Mouse (Mus musculus) heart, postnatal 10 days (tissue): Measurements from ENCODE around the gene Dpf2. TPM values are rescaled to one million over a fixed set of nuclear protein-coding genes. Genes with fewer than 3 reads are reported as not detected.

Experiments
- DNase-seq, 2 experiments: peaks; one replicate each; pipeline ENCODE4 v3.0.0; 2021
- intact Hi-C: fragments of 180-260 bp; cut with DNase I; formaldehyde crosslinking; loops from one replicate; pipeline ENCODE4 v1.15.1; 2025
- total RNA-seq, 2 experiments: library from RNA; stranded (reverse); gene quantifications; 2 replicates each; pipeline ENCODE4 v1.2.3; 2021

Gene Dpf2
- total RNA-seq, 2 experiments from 2014 or later: 100 to 101 TPM

GRCm38 (mm10) chr19:5846557-5847305, 66.1 kb downstream of the Dpf2 start:
- peak; percentile 91 to 95 for DNase-seq
- intact Hi-C loops: loop anchor here (1.0 kb wide), 1 partner anchor 44 kb away; no protein-coding TSS in a partner anchor

Other genes starting within 250 kb of the Dpf2 start
- gene Sipa1, start 249.3 kb downstream of the Dpf2 start, total RNA-seq: 10 to 100 TPM; 44.2 to 49.6 TPM
- gene Map3k11, start 224.3 kb downstream of the Dpf2 start, total RNA-seq: 10 to 100 TPM; 41.3 to 47.8 TPM
- 10 to 100 TPM; 34.7 to 37.9 TPM for gene Pcnx3, start 224.1 kb downstream of the Dpf2 start, total RNA-seq
- not detected for gene Kcnk7, start 208.6 kb downstream of the Dpf2 start, total RNA-seq
- 100 to 1,000 TPM; 154 to 161 TPM for gene Ehbp1l1, start 186.7 kb downstream of the Dpf2 start, total RNA-seq
- 10 to 100 TPM; 44.0 to 47.7 TPM for gene Fam89b, start 183.4 kb downstream of the Dpf2 start, total RNA-seq
- gene Ltbp3, start 172.1 kb downstream of the Dpf2 start, total RNA-seq: 10 to 100 TPM; 77.0 to 79.2 TPM
- 10 to 100 TPM; 63.4 to 65.7 TPM for gene Scyl1, start 141.6 kb downstream of the Dpf2 start, total RNA-seq
- 10 to 100 TPM; 19.0 to 20.5 TPM for gene Frmd8, start 37.7 kb downstream of the Dpf2 start, total RNA-seq
- gene Slc25a45, start 35.2 kb downstream of the Dpf2 start, total RNA-seq: 1 to 10 TPM; 4.6 to 5.9 TPM
- 1 to 10 TPM; 1.1 to 1.2 TPM for gene Tigd3, start 18.9 kb downstream of the Dpf2 start, total RNA-seq
- gene Cdc42ep2, start 11.8 kb upstream of the Dpf2 start, total RNA-seq: 10 to 100 TPM; 14.0 to 16.0 TPM
- 10 to 100 TPM; 21.1 TPM for gene Pola2, start 51.2 kb upstream of the Dpf2 start, total RNA-seq
- gene Slc22a20, start 73.1 kb upstream of the Dpf2 start, total RNA-seq: not detected
- 10 to 100 TPM; 32.6 to 37.8 TPM for gene Capn1, start 102.9 kb upstream of the Dpf2 start, total RNA-seq
- 10 to 100 TPM; 19.5 TPM for gene Syvn1, start 133.6 kb upstream of the Dpf2 start, total RNA-seq
- gene Mrpl49, start 144.8 kb upstream of the Dpf2 start, total RNA-seq: 10 to 100 TPM; 41.7 to 46.7 TPM
- gene Fau, start 144.8 kb upstream of the Dpf2 start, total RNA-seq: 100 to 1,000 TPM; 738 to 768 TPM
- 10 to 100 TPM; 13.6 to 13.9 TPM for gene Znhit2, start 148.2 kb upstream of the Dpf2 start, total RNA-seq
- 1 to 10 TPM; 2.7 to 2.9 TPM for gene Tm7sf2, start 155.4 kb upstream of the Dpf2 start, total RNA-seq
- 10 to 100 TPM; 36.4 TPM for gene Vps51, start 164.2 kb upstream of the Dpf2 start, total RNA-seq
- gene Tmem262, start 167.0 kb upstream of the Dpf2 start, total RNA-seq: not detected
- gene Gm28374, start 169.2 kb upstream of the Dpf2 start, total RNA-seq: not detected
- gene Zfpl1, start 171.9 kb upstream of the Dpf2 start, total RNA-seq: 10 to 100 TPM; 24.4 to 26.3 TPM
- 1 to 10 TPM; 3.8 to 5.0 TPM for gene Cdca5, start 172.0 kb upstream of the Dpf2 start, total RNA-seq
- gene AC131692.1, start 181.4 kb upstream of the Dpf2 start, total RNA-seq: under 1 TPM in 1 of 2 experiments, not detected in 1; 0.43 TPM
- under 1 TPM; 0.10 to 0.17 TPM for gene Naaladl1, start 192.8 kb upstream of the Dpf2 start, total RNA-seq
- 10 to 100 TPM; 10.2 to 13.9 TPM for gene Sac3d1, start 205.6 kb upstream of the Dpf2 start, total RNA-seq
- 10 to 100 TPM; 12.5 to 12.6 TPM for gene Snx15, start 215.3 kb upstream of the Dpf2 start, total RNA-seq
- under 1 TPM; 0.31 to 0.32 TPM for gene Batf2, start 228.0 kb upstream of the Dpf2 start, total RNA-seq
- 10 to 100 TPM; 60.5 to 63.5 TPM for gene Arl2, start 228.5 kb upstream of the Dpf2 start, total RNA-seq